Mouse (Mus musculus) retina, adult 2 months (tissue): ENCODE data around the gene Mlkl.
"Not testable (repeated sequence)": the region's sequence is repeated elsewhere in the genome, so short reads cannot be mapped to it uniquely, and the experiment has no call there.

ENCODE experiments used
- DNase-seq: peaks from one replicate; pipeline ENCODE4 v3.0.0-alpha.2; 2012; ENCODE audit warnings: low read depth, low spot score

Mlkl gene

DNA sequence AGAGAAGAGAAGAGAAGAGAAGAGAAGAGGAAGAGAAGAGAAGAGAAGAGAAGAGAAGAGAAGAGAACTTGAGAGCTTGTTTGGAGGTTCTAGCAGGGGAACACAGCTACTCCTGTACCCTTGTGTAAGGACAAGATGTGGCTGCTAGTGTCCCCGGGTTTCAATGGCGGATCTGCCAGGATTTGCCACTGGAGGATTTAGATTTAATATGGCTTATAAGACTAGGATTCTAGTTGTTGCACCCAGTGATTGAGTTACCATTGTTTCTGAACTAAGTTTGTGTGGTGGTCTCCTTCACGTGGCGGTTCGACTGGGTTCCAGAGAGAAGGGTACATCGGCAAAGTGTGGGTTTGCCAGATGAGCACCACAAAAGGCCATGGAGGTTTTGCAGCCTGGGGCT is 24.0 kb downstream of the Mlkl start:
- DNase-seq: not testable (repeated sequence)

- no peak for DNase-seq
These were observed 25.2 kb downstream of the Mlkl start for GRCm38 (mm10) chr8:111312758-111313162.

GRCm38 (mm10) chr8:111310006-111310405 is 28.0 kb downstream of the Mlkl start:
- DNase-seq: not testable (repeated sequence)

- no peak for DNase-seq
These were observed 32.8 kb downstream of the Mlkl start for GRCm38 (mm10) chr8:111305031-111305730.

- DNase-seq: no peak
These were observed 33.6 kb downstream of the Mlkl start for GRCm38 (mm10) chr8:111304359-111304758.

DNA sequence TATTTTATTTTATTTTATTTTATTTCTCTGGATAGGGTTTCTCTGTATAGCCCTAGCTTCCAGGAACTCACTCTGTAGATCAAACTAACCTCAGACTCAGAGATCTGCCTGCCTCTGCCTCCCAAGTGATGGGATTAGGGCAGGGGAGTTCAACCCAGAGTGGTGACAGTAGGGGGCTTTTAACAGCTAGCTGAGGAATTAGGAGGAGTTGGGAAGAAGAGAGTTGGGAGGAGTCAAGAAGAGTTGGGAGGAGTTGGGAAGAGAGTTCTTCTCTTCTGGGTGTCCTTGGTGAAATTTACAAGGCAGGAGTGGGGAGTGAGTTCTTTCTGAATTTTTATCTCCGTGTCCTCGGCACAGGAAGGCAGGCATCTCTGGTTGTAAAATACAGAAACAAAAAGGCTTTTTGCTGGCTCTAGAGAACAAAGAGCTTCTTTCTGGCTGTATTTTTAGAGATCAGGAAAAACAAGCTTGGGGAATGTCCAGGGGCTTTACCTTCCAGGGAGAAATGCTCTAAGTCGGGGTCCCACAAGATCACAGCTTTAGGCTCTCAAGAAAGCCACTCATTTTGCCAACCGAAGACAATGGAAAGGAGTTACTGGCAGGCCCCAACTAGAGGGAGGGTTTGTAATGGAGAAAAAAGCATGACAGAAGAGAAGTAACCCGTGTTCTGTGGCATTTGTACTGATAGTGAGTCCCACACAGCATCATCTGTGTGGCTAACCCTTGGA is 34.7 kb downstream of the Mlkl start:
- not testable (repeated sequence) for DNase-seq

- DNase-seq: no peak
These were observed 37.1 kb downstream of the Mlkl start for GRCm38 (mm10) chr8:111300597-111301546.

DNA sequence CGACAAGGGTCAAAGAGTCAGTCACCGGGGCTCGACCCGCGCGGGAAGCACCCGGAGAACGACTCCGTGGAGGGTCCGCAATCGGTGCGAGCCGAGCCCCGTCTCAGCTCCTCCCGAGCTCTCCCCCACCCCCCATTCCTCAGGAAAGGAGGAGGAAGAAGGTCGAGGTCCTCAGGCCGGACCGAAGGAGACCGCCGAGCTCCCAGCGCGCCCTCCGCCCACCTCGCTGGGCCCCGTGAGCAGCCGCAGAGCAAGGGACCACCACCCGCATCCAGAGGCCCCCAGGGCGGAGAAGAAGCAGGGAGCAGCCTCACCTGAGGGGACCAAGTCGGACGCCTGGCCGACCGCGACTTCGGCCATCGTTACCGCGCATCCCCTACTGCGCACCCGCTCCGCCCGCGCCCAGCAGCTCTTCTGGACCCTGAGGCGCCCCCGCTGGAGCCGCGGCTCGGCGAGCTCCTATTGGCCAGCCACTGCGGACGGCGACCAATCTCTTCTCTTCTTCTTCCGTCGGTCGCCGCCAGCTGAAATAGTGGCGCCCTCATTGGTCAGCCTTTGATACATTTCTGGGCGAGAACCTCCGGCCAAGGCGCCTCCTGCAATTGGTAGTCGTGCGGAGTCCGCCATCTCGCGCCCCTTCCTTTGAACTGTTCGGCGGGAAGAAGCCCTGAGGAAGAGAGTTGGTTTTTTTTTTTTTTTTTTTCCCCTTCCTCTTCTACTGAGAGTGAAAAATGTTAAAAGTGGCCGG is 38.0 kb downstream of the Mlkl start, which contains the start of gene Rfwd3:
Gene Rfwd3, minus strand, starts transcription at position 402 of the 748 bp plus-strand sequence.
- DNase-seq: peak; percentile 86

DNA sequence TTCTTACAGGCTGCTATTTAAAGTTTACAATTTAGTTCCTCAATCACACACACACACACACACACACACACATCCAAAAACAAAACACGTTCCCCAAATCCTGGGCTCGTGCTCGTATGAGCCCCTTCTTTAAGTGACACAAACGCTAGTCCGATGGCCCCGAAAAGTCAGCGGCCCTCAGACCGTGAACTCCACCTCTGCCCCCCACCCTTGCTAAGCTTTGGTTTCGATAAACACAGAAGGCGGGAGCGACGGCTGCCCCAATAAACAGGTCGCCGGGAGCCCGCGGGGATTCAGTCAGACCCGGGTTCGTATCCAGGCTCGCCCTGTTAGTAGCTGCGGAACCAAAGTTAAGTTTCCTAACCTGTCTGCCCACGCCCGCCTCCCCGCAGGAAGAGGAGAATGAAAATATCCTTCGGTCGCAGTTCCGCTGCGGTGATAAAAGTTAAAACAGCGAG is 38.6 kb downstream of the Mlkl start:
- no peak for DNase-seq

- no peak for DNase-seq
These were observed 40.0 kb downstream of the Mlkl start for GRCm38 (mm10) chr8:111298011-111298410.

DNA sequence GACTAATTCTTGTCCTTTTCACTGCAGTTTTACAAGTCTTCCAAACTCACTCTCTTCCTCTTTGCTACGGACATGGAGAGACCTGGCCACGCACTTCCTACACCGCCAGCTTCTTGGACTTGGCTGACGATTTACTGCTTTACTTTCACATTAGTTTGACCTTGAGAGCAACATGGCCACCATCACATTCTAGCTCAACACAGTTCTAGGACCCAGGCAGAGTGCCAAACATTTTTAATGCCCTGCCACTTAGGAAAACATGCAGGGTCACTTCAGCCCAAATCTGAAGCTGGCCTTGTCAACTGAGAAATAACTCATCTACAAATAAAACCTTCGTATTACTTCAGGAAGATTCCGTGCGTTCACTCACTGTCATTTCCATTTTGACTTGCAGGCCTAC is 46.2 kb downstream of the Mlkl start:
- DNase-seq: no peak

DNA sequence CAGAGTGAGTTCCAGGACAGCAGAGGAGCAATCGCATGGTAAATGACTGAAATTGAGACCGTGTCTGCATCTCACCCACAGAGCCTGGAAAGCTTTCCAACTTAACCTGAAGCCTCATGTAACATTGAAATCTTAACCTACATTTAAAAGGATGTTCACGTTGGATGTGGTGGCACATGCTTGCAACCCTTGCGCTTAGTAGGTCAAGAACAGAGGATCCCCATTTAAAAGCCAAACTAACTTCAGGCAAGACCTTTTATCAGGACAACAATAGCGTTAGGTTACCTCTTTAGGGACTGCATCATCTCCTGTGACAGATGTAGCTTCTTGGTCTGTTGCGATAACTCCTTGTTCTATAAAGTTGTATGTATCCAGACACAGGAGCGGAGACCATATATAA is 47.4 kb downstream of the Mlkl start:
- no peak for DNase-seq

GRCm38 (mm10) chr8:111285603-111286002 is 52.4 kb downstream of the Mlkl start:
- DNase-seq: no peak

DNA sequence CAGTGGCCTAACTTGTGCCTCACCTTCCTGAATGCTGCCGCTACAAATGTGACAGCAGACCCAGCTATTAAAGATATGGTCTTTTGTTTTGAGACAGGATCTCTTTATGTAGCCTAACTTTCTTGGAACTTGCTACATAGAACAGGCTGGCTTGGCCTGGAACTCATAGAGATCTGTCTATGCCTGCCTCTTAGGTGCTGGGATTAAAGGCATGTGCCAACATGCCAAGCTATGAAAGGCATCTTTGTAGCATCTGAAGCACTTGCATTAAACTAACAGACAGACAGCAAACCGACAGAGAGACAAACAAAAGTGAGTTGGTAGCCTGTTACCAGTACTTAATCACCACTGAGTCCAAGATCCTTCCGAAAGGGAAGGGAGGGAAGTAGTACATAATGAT is 55.9 kb downstream of the Mlkl start:
- DNase-seq: no peak

- no peak for DNase-seq
These were observed 69.7 kb downstream of the Mlkl start for GRCm38 (mm10) chr8:111268277-111268676.

GRCm38 (mm10) chr8:111266161-111266560 is 71.8 kb downstream of the Mlkl start:
- not testable (repeated sequence) for DNase-seq

DNA sequence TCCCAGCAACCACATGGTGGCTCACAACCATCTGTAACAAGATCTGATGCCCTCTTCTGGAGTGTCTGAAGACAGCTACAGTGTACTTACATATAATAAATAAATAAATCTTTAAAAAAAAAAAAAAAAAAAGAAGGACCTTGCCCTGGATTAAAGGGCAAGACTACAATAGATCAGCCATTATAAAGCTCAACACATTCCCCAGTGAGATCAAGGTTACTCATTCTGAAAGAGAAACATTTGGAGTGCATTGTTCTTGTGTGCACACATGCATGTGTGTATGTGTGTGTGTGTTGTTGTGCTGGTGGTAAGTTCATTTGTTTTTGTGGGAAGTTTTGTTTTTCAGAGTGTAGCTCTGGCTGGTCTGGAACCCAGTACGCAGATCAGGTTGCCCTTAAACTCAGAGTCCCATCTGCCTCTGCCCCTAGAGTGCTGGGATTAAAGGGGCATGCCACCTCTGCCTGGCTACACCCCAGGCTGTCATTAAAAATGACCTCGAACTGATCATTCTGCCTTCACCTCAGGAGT is 73.2 kb downstream of the Mlkl start:
- no peak for DNase-seq

DNA sequence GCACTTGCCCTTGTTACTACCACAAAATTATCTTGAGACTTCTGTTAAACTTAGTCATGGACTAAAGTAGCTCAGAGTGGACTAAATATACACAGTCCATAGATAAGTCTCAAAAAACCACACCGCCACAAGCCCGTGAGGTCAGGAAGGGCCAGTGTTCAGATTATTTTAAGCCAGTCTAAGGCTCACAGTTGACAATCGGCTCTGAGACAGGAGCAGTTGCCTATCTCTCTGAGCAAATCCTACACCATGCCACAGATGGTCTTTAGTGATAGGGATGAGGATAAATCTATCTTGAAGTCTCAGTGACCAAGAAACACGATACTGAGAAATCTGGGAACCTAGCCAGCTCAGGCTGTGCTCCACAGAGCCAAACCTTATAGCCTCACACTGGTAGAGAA is 76.0 kb downstream of the Mlkl start:
- DNase-seq: no peak
